8 mouse cellular contexts compared by ENCODE assay signal in the genomic region with DNA sequence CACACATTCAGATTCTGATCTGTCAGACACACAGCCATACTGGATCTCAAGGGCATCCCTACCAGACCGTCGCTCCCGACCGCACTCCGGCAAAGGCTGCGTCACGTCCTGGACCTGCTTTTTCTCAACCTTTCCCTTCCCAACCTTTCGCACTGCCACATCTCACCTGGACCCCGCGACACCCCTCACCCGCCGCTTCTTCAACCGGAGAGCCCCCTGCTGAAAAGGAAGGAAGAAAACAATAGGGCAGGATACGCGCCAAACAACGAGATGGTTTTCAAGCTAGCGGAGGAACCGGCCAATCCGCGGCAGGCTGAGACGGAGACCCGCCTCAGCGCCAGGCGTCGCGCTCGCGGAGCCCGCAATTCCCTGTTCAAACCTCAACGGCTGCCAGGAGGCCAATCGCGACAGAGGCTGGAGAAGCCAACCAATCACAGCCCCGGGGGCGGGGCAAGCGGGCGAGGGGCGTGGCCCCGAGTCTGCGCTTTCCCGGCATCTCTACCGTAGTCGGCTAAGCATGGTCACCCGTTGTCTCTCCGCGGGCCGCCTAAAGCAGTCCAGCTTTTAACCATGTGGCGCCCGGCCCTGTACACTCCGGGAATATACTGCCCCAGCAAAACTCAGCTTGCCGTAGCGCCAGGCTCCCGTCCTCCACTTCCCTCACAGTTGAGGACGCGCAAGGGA. TPM values are rescaled to one million over a fixed set of nuclear protein-coding genes. Genes with fewer than 3 reads are reported as not detected.
DNase-seq lines count a peak whose midpoint lies in the region; ATAC-seq and TF ChIP-seq lines count a peak whose summit lies in the region.

A gene (minus strand): TSS at position 370 of the 684 bp plus-strand sequence.
A gene (plus strand): TSS at position 470 of the 684 bp plus-strand sequence.

- H3K9me3 ChIP-seq in hindbrain, embryonic 10.5 days: no peaks in the 10 kb centered on the region
- no peaks in the 10 kb centered on the region for H3K9me3 ChIP-seq in lung, postnatal 0 days (ENCODE audit: low read length)

- peak within 1 kb of the TSS; percentile 99 for H3K27ac ChIP-seq in hindbrain, embryonic 10.5 days
- H3K27ac ChIP-seq in lung, postnatal 0 days (ENCODE audit: low read length): peak within 1 kb of the TSS; percentile 98

- WGBS in hindbrain, embryonic 10.5 days: under 1% methylated on average over 54 of the region's 54 CpGs
- WGBS in lung, postnatal 0 days: 2% methylated on average over 54 of the region's 54 CpGs

- H3K4me3 ChIP-seq in hindbrain, embryonic 10.5 days: peak within 1 kb of the TSS; percentile 73
- H3K4me3 ChIP-seq in lung, postnatal 0 days (ENCODE audit: low read depth, low read length): peak within 1 kb of the TSS; percentile 84

- no peak; the same call in 1 of the 2 replicates for TF ChIP-seq CTCF in lung, postnatal 0 days (IDR thresholded peaks at IDR 0.05)

- no peak for TF ChIP-seq EP300 in lung, postnatal 0 days (IDR thresholded peaks at IDR 0.05)

- no peaks in the 10 kb centered on the region for H3K27me3 ChIP-seq in hindbrain, embryonic 10.5 days (ENCODE audit: insufficient read depth, poor library complexity, severe bottlenecking)
- no peaks in the 10 kb centered on the region for H3K27me3 ChIP-seq in lung, postnatal 0 days (replicated peaks; ENCODE audit: insufficient read depth, low read length)

- peak within 1 kb of the TSS; percentile 74 for H3K4me2 ChIP-seq in lung, postnatal 0 days (replicated peaks; ENCODE audit: low read depth, low read length)

- H3K4me1 ChIP-seq in hindbrain, embryonic 10.5 days (replicated peaks): peaks cover 30% of the 10 kb centered on the region
- H3K4me1 ChIP-seq in lung, postnatal 0 days (ENCODE audit: insufficient read depth, low read depth, low read length): peaks cover 6% of the 10 kb centered on the region; the same call in 1 of the 2 replicates

- H3K9ac ChIP-seq in lung, postnatal 0 days (replicated peaks; ENCODE audit: low read depth): peak within 1 kb of the TSS; percentile 64

- DNase-seq in MN1 (ENCODE audit: low spot score): peak; percentile 98
- DNase-seq in cerebellum, adult 9-10 months: peak; percentile 97
- peak; percentile 99 for DNase-seq in hindbrain, embryonic 10.5 days (ENCODE audit: low spot score)
- DNase-seq in layer of hippocampus, adult 9-11 months: peak; percentile 97
- peak; percentile 98 for DNase-seq in lung, postnatal 0 days (ENCODE audit: low spot score)
- peak; percentile 97 for DNase-seq in ovary, postnatal 14 days (ENCODE audit: low spot score)
- peak; percentile 98 for DNase-seq in thymus, postnatal 14 days

- peak; percentile 96 for ATAC-seq in frontal cortex, adult (ENCODE audit: low TSS enrichment)
- ATAC-seq in lung, postnatal 0 days: peak; percentile 97

- peaks cover 60% of the 10 kb centered on the region for H3K36me3 ChIP-seq in hindbrain, embryonic 10.5 days
- H3K36me3 ChIP-seq in lung, postnatal 0 days (ENCODE audit: insufficient read depth, low read length): no peaks in the 10 kb centered on the region

RNA-seq across cellular contexts. Expression of the first gene that starts in this region (rescaled TPM):
- 199 and 233 TPM in 2 replicates for polyA plus RNA-seq in hindbrain, embryonic 10.5 days (2016; fragmentation: Nextera tagmentation; extraction: Ambion mirVana)
- 5.9 and 7.9 TPM in 2 replicates for polyA plus RNA-seq in lung, postnatal 0 days (2015; fragmentation: Nextera tagmentation; extraction: Ambion mirVana)

RNA-seq across cellular contexts. Expression of the second gene that starts in this region (rescaled TPM):
- 206 and 213 TPM in 2 replicates for polyA plus RNA-seq in hindbrain, embryonic 10.5 days (2016; fragmentation: Nextera tagmentation; extraction: Ambion mirVana)
- polyA plus RNA-seq in lung, postnatal 0 days (2015; fragmentation: Nextera tagmentation; extraction: Ambion mirVana): 151 and 154 TPM in 2 replicates

Comparison
In these comparisons a context has a peak if more than half of its experiments do, and no peak if none do; other contexts are left out.
1. Peak in every context shown above with its lines: DNase-seq, ATAC-seq, H3K4me3 ChIP-seq and H3K27ac ChIP-seq.
2. RNA of the first gene that starts in this region (polyA plus RNA-seq): 199 to 233 TPM in hindbrain, embryonic 10.5 days; 5.9 to 7.9 TPM in lung, postnatal 0 days; every median in the first group is over 10 times any median in the second.